In genomic region chr10:80027681-80028520, GRCm38 (mm10) we compare ENCODE assay signal across 1 mouse cellular context.
TF ChIP-seq lines count a peak whose summit lies in the region.

No protein-coding gene starts in this region.

TF ChIP-seq in MEL, 35 proteins besides CTCF, POLR2A, EP300 and RAD21 (continued from another document):
- TF ChIP-seq CHD1 (IDR thresholded peaks at IDR 0.05; ENCODE audit: low read depth, low read length), result no peak
- no peak for TF ChIP-seq MYC (IDR thresholded peaks at IDR 0.05; ENCODE audit: low read depth, low read length)
